Mouse (Mus musculus): ENCODE results near the gene Lsamp.
A peak's percentile ranks its signal among the peaks of the same experiment; 100 is the strongest.

Gene Lsamp

GRCm38 (mm10) chr16:41275999-41276671 lies 1292.0 kb downstream of the Lsamp start:
- DNase-seq = no peak

GRCm38 (mm10) chr16:41317992-41318391 lies 1333.8 kb downstream of the Lsamp start:
- DNase-seq = no peak

- no peak for DNase-seq
Observed at GRCm38 (mm10) chr16:41343431-41343830, 1359.3 kb downstream of the Lsamp start.

DNA sequence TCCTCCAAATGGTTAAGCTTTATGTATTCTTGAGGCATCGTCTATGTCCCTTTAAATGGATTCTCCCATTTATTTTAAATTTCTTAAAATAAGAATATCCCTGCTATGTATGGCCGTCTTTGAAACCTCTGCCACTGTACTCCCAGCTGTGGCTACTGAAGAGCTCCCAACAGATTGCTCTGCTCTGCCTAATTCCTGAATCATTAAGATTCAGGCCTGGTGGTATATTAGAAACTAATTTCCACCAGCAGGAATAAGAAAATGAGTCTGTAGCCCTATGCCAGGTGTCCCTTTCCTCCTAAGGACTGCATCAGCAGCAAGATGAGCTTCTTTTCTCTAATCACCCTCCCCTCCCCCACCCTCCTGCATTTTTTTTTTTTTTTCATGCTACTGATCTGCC lies 1381.0 kb downstream of the Lsamp start:
- no peak for DNase-seq

DNA sequence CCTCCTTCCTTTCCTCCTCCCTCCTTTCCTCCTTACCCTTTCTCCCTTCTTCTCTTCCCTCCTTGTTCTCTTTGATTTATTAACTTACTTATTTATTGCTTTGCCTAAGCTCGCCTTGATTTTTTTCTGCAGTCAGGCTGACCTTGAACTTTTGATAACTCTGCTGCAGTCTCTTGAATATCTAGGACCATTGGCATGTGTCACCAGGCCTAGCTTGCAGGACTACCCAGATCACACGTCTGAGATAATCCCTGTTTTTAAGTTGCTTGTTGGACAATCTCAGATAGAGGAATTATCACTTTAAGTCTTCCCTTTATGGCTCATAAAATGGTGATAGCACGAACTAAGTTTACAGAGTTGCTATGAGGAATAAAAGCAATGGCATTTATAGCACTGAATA lies 1399.5 kb downstream of the Lsamp start:
- DNase-seq = no peak

DNA sequence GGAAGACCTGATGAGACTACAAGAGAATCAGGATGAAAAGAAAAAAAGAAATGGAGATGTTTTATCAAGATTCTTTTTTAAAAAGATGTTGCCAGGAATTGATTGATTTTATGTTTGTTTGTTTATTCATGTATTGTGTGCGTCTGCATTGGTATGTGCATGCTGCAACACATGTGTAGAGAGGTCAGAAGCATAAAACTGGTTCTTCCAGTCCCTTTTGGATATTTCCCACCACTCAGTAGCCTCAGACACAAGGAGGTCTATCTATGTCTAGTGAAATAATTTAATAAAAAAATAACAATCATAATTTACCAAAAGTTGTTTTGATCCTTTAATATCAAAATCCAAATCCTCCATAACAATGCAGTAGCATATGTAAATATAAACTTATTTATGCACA lies 1400.1 kb downstream of the Lsamp start:
- no peak for DNase-seq

DNA sequence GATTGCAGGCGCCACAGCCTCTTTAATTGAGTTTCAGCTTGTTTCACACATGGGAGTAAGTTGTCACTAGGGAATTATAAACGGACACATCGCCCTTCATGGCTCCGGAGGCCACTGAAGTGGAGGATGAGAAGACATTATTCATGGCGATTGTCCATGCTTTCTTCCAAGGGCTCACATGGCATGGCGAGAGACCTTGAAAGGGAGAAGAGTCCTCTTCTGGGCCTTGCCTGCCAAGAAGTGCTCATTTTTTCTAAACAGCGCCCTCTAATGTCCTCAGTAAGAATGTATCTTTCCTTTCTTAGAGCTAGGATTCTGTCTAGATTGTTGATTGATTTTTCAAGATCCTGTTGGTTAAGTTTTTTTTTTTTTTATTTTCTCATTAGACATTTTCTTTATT lies 1424.7 kb downstream of the Lsamp start:
- DNase-seq = no peak

DNA sequence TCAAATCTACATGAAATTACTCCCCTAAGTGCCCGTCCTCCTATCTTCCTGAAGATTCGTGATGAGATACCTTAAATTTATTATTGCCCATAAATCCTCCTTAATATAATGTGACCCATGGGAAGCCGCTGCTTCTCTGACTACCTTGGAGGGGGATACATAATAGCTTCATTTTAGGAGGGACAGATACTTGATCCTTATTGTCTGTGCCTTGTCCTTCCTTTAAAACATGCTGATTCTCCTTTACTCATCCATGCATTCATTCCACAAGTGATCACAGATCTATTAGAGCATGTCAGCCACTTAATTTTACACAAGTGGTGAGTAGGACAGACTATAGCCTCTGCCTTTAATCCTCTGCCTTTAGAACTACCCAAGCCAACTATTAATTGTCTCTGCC lies 1426.5 kb downstream of the Lsamp start:
- no peak for DNase-seq

DNA sequence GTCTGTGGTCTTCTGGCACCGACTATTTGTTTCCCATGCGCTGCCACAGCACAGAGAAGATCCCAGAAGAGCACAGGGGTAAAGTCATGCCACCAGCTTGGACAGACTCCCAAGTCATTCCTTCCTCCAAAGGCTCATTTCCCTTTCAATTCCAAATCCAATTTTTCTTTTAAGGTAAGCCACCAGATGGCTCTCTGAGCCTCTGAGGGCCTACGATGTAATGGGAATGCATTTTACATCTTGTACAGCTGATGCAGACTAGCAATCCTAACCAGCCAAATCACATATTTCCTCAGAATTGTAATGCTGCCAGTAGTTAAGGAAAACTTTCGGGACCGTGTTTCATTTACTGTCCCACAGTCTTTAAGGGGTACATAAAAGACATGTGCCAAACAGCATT lies 1433.2 kb downstream of the Lsamp start:
- peak; percentile 13 for DNase-seq

- no peak for DNase-seq
Observed at GRCm38 (mm10) chr16:41467391-41467790, 1483.2 kb downstream of the Lsamp start.

- no peak for DNase-seq
Observed at GRCm38 (mm10) chr16:41478694-41479093, 1494.5 kb downstream of the Lsamp start.

DNA sequence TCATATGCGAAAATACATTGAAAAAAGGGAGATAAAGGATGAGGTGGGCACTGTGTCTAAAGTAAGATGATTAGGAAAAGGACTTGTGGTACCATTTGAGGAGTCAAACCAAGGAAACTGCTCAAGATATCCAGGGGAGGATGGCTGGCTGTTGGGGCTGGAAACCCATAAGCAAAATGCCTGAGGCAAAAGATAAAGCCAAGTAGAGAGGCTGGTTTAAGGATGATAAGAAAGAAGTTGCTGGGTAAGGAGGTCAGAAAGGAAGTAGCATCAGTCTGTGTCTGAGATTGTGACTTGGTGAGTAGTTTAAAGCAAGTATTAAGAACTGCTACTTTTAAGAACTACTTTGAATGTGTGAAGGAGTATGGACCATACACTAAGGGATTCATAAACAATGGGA lies 1497.7 kb downstream of the Lsamp start:
- DNase-seq = no peak

GRCm38 (mm10) chr16:41510915-41511552 lies 1526.9 kb downstream of the Lsamp start:
- DNase-seq = no peak

GRCm38 (mm10) chr16:41521566-41521965 lies 1537.4 kb downstream of the Lsamp start:
- no peak for DNase-seq

GRCm38 (mm10) chr16:41524266-41524665 lies 1540.1 kb downstream of the Lsamp start:
- DNase-seq = no peak

DNA sequence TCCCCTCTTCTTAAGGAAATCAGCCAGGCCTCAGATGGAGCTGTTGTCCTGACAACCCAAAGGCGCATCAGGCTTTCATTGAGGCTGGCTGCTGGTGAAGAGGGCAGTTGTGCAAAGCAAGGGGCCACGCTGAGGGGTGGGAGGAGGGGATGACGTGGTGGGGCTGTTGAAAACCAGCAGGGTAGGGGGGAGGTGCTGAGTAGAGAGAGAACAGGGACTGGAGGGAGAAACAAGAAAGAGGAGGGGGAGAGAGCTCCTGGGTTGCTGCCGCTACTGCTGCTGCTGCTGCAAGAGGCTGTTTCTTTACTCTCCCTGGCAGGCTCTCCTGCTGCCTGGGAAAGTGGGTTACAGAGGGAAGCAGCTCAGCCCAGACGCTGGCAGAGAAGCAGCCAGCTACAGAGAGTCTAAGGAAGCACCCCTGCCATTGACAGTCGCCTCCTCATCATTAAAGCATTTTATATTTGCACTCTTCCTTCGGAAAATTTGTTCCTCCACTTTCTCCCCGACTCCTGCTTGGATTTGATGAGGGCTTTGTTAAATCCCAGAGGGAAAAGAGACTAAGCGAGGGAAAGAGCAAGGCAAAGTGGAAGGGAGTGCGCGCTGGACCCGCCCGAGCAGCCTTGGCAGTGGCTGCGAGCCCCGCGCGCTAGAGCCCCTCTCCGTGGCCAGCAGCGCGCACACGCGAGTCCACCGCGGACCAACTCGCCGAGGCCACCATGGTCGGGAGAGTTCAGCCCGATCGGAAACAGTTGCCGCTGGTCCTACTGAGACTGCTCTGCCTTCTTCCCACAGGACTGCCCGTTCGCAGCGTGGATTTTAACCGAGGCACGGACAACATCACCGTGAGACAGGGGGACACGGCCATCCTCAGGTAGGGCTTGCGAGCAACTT lies 1548.7 kb downstream of the Lsamp start:
- DNase-seq = peak; percentile 78

DNA sequence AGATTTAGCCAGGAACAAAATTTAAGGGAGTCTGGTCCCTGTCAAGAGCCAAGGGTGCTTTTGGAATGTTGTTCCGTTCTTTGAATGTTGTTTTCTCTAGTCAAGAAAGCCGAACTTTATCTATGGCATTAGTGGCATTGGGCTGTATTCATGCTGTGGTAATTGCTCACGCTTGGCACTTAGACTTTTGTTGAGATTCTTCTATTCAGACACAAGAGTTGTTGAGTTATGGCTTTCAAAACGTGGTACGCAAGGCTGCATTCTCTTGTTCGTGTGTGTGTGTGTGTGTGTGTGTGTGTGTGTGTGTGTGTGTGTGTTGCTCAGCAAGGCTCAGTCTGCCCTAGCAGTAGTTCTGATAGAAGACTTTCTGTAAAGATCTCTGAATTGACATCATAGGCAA lies 1549.5 kb downstream of the Lsamp start:
- DNase-seq = no peak

DNA sequence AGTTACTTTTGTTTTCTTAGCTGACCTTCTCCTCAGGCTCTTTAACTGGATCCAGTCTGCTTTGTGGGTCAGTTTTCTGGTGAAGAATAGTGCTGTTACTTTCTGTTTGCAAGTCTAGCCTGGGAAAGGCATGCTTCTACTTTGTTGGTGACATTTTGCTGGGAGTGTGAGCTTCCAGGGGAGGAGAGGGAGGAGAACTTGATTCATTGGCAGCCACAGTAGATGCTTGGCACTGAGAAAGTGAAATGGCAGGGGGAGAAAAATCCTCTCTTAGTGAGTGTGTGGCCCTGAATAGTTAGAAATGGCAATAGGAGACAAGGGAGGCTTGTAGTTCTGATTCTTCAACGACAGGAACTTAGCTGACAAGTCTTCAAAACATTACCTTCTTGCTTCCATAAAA lies 1551.6 kb downstream of the Lsamp start:
- DNase-seq = peak; percentile 29

DNA sequence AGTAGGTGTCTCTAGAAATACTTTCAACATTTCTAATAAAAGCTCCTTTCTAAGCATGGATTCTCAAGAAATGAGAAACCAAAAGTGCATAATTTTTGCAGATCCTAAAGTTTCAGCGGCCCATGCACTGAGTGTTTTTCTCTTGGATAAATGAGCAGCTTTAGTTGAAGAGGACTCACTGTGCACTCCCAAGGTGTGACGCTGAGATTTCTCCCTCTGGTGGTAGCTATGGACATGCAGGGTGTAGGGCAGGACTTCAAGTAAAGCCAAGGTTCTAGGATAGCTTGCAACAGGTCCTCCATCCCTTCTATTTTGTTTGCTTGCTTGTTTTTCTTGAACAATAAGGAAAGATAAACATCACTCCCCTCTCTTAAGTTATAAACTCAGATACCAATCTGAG lies 1558.5 kb downstream of the Lsamp start:
- DNase-seq = no peak

DNA sequence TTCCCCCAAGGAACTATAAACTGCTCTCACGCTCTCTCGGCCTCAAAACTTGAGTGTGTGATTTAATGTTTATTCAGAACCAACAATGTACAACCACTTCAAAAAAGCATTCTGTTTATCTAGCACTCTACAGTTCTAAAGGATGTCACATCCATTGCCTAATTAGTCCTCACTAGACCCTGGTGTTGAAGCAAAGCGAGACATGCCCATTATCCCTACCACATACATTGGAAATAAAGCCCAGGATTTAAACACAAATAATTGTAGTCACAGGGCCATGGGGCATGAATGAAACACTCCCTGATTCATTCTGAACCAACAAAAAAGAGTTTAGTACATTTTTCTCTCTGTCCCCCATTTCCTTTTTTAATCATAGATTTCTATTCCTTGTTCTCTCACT lies 1567.0 kb downstream of the Lsamp start:
- DNase-seq = no peak

- peak; percentile 50 for DNase-seq
Observed at GRCm38 (mm10) chr16:41551851-41552262, 1567.7 kb downstream of the Lsamp start.

- no peak for DNase-seq
Observed at GRCm38 (mm10) chr16:41557104-41557503, 1572.9 kb downstream of the Lsamp start.

DNA sequence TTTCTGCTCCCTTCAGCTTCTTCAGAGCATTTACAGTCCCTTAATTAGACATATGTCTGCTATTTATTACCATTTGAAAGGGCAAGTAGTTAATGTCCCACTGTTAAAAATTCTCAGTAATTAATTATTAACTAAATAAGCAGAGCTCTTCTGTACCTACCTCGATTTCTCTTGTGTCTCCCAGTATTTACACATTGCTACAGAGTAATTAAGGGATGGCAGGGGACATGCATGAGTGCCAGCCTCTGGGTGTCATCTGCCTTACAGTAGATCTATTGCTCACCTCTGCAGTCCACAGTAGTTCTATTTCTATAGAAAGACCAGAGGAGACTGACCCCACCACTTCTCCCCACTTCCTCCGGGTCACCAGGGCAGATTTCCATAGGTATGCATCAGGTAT lies 1581.1 kb downstream of the Lsamp start:
- DNase-seq = no peak

All from right cerebral cortex, adult 18-20 months (tissue).